Mouse (Mus musculus) megakaryocyte-erythroid progenitor cell, adult 5 weeks (primary cell): ENCODE data around the gene Cdc37. TPM values are rescaled to one million over a fixed set of nuclear protein-coding genes. Genes with fewer than 3 reads are reported as not detected.

Experiments
- polyA plus RNA-seq: library from polyadenylated mRNA; stranded (reverse); fragments of >175 nt; gene quantifications from 2 replicates; pipeline ENCODE4 v1.2.3, GENCODE M21; 2012

Gene Cdc37
- 317 and 381 TPM in 2 replicates for polyA plus RNA-seq

DNA sequence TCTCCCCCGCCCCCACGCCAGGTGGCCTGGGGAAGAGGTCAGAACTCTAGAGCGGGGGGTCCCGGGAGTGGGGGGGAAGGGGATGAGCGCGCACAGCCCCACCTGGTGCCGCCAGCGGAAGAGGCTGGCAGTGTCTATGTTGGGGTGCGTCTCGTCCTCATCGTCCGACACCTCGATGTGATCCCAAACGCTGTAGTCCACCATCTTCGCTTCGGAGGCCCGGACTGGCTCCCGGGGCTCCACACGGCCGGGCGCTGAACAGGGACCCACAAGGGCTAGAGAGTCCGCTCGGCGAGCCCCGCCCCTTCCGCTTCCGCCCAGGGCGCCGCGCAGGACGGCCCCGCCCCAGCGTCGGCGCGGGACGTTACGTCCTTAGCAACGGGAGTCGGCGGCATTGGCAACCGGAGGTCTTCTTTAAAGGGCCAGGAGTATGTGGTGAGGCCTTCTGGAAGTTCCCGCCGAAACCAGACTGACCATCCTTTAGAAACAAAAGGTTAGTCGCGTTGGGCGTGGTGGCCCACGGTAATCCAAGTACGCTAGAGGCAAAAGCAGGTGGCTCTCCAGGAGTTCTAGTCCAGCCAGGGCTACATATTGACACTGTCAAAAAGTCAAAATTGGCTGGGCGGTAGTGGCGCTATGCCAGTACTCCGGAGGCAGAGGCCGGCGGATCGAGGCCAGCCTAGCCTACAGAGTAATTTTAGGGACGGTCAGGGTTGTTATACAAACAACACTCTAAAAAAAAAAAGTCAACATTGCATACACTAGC, at the start of gene Cdc37:
Gene Cdc37 (minus strand): TSS at position 329 of the 766 bp plus-strand sequence.

DNA sequence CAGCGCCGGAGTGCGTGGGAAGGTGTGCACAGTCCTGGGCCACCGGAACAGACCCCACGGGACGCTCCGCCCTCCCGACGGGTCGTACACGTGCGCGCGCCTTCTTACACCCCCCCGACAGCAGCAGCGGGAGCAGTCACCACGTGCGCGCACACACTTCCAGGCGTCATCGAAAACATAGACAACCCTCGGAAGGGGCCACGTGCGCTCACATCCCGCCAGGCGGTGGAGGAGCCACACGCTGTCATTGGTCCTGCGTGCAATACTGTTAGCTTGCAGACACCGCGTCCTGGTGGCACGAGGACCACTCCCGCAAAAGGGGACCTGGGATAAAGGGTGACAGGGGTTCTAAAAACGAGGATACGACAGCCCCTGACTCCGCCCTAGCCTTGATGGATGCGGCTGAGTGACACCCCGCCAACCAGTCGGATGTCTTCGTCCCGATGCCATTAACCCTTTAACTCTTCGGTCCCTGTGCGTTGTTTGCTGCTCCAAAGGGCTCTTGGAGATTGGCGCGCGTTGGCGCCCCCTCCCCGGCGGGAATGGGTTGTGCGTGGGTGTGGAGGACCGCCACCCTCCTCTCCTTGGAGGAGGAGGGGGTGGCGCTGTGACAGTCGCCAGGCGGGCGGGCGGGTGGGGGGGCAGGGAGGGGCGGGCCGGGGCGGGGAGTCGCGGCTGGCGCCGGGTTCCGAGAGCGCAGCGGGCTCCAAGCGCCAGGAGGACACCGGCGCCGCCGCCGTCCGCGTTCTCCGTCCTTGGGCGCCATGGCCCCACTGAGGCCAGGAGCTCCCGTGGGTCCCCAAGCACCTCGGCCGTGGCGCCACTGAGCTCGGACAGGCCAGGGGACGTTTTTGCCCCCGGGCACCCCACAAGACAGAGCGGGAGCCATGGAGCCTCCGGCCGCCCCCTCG, 15.5 kb upstream of the Cdc37 start, which contains the start of gene Pde4a:
Gene Pde4a (plus strand): TSS at position 674 of the 911 bp plus-strand sequence.

DNA sequence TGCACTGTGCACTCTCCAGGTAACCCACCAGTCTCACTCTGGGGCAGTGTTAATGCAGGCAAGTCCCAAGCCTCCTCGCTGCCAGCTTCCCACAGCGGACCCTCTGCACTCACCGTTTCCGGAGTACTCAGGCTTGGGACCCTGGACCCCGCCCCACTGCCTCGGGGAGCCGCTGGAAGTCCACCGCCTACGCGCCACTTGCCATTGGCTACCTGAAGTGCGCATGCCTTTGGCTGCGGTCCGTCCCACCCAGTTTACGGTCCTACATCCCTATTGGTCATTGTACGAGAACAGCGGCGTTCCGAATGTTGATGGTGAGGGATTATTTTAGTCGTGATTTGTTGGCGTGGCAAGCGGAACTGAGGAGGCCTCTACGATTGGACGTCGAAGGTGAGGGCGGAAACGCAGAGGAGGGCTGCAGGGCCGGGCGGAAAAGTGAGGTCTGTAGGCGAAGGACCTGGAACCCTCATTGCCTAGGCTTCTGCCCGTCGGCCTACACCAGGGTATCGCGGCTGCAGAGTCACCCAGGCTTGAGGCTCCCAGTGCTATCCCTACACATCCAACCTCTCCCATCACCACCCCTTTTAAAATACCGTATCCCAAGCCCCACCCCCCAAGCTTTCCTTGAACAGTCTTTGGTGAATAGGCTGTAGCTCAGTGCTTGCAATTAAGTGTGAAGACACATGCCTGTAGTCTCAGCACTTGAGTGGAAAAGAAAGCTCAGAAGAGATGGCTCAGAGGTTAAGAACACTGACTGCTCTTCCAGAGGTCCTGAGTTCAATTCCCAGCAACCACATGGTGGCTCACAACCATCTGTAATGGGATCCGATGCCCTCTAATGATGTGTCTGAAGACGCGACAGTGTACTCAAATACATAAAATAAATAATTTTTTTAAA, 18.5 kb downstream of the Cdc37 start, which contains the start of gene Tyk2:
Gene Tyk2 (minus strand): TSS at position 185 of the 898 bp plus-strand sequence.

DNA sequence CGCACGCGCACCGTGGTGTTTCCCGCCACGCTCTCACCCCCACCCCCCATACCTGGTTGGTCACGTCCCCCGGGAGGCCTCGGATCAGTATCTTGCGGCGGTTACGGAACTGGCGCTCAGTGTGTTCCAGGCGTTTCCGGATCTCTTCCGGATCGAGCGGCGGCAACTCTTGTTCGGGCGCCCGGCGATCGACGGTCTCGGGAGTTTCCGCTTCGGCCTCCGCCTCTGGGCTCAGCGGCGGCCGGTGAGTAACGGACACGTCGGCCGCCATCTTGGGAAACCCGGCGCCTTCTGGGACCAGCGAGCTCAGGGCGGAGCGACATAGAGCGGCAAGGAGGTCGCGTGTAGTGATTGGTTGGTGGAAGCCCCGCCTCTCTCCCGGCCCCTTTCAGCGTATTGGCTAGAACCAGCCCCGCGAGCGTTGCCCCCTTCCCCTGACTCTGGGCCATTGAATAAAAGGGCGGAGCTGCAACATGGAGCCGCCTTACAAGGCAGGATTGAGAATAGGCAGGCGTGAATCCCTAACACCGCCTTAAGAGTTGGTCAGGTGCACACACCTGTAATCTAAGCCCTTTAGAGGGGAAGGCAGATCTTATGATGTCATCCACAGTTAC, 58.0 kb downstream of the Cdc37 start, which contains the start of the genes Gm38431 and Raver1:
Gene Gm38431 (minus strand): TSS at position 291 of the 614 bp plus-strand sequence.
Gene Raver1 (minus strand): TSS at position 302 of the 614 bp plus-strand sequence.

Other genes with a start within 250 kb of the Cdc37 start
- gene Dnmt1, start 190.1 kb downstream of the Cdc37 start, polyA plus RNA-seq: 124 and 137 TPM in 2 replicates
- gene S1pr2, start 173.2 kb downstream of the Cdc37 start, polyA plus RNA-seq: 4.0 and 5.2 TPM in 2 replicates
- 111 and 114 TPM in 2 replicates for gene Mrpl4, start 147.2 kb downstream of the Cdc37 start, polyA plus RNA-seq
- gene Icam1, start 134.0 kb downstream of the Cdc37 start, polyA plus RNA-seq: 23.4 and 36.2 TPM in 2 replicates
- 21.8 and 32.7 TPM in 2 replicates for gene Icam4, start 120.6 kb downstream of the Cdc37 start, polyA plus RNA-seq
- 0.32 and 0.57 TPM in 2 replicates for gene Icam5, start 117.9 kb downstream of the Cdc37 start, polyA plus RNA-seq
- 3.1 and 7.5 TPM in 2 replicates for gene Zglp1, start 82.9 kb downstream of the Cdc37 start, polyA plus RNA-seq
- gene Gm49373, start 76.9 kb downstream of the Cdc37 start, polyA plus RNA-seq: 1.6 and 2.0 TPM in 2 replicates
- gene Fdx1l, start 76.4 kb downstream of the Cdc37 start, polyA plus RNA-seq: 26.8 and 32.5 TPM in 2 replicates
- 283 and 327 TPM in 2 replicates for gene Gm38431, start 58.0 kb downstream of the Cdc37 start, polyA plus RNA-seq
- gene Raver1, start 58.0 kb downstream of the Cdc37 start, polyA plus RNA-seq: 94.4 and 110 TPM in 2 replicates
- 36.6 and 36.8 TPM in 2 replicates for gene Tyk2, start 18.7 kb downstream of the Cdc37 start, polyA plus RNA-seq
- 15.4 and 17.1 TPM in 2 replicates for gene Pde4a, start 15.7 kb upstream of the Cdc37 start, polyA plus RNA-seq
- 66.5 and 66.9 TPM in 2 replicates for gene Keap1, start 89.4 kb upstream of the Cdc37 start, polyA plus RNA-seq
- 0.24 and 0.41 TPM in 2 replicates for gene S1pr5, start 98.5 kb upstream of the Cdc37 start, polyA plus RNA-seq
- 21.4 and 22.7 TPM in 2 replicates for gene Atg4d, start 115.3 kb upstream of the Cdc37 start, polyA plus RNA-seq
- 58.2 and 90.2 TPM in 2 replicates for gene Kri1, start 138.0 kb upstream of the Cdc37 start, polyA plus RNA-seq
- 45.6 and 52.9 TPM in 2 replicates for gene Cdkn2d, start 141.4 kb upstream of the Cdc37 start, polyA plus RNA-seq
- 0.10 and 0.13 TPM in 2 replicates for gene Ap1m2, start 162.4 kb upstream of the Cdc37 start, polyA plus RNA-seq
- 121 and 136 TPM in 2 replicates for gene Slc44a2, start 170.7 kb upstream of the Cdc37 start, polyA plus RNA-seq
- 145 and 195 TPM in 2 replicates for gene Ilf3, start 217.9 kb upstream of the Cdc37 start, polyA plus RNA-seq